Mouse (Mus musculus) liver, postnatal 0 days (tissue): ENCODE results near the gene Slc7a11. TPM values are rescaled to one million over a fixed set of nuclear protein-coding genes. Genes with fewer than 3 reads are reported as not detected.

ENCODE experiments used
- ATAC-seq: fragments of 200-750 bp; cut with Nextera tagmentation; 2 replicates; pipeline ENCODE4 v1.8.0; 2017; ENCODE audit warnings: mild to moderate bottlenecking, moderate library complexity
- DNase-seq: peaks from one replicate; pipeline ENCODE4 v3.0.0-alpha.2; 2016
- H3K27ac ChIP-seq: fragments of 300-500 bp; sonication (generic); 2 replicates; pipeline ENCODE4 v1.5.1; 2014; ENCODE audit warnings: antibody characterized with exemption, moderate library complexity, mild to moderate bottlenecking, low read depth
- H3K27me3 ChIP-seq: fragments of 300-500 bp; sonication (generic); 2 replicates; pipeline ENCODE4 v1.6.1; 2014; ENCODE audit warnings: low read length, control low read depth, mixed read lengths; ENCODE audit not compliant: insufficient read depth
- H3K36me3 ChIP-seq: fragments of 300-500 bp; sonication (generic); replicated peaks from 2 replicates; pipeline ENCODE4 v1.6.1; 2014; ENCODE audit warnings: mild to moderate bottlenecking, control low read depth, low read length, moderate library complexity, mixed read lengths; ENCODE audit not compliant: insufficient read depth
- H3K4me1 ChIP-seq: fragments of 300-500 bp; sonication (generic); 2 replicates; pipeline ENCODE4 v1.6.1; 2014; ENCODE audit warnings: antibody characterized with exemption, mild to moderate bottlenecking, control low read depth; ENCODE audit not compliant: insufficient read depth
- H3K4me2 ChIP-seq: fragments of 300-500 bp; sonication (generic); 2 replicates; pipeline ENCODE4 v1.6.1; 2014; ENCODE audit warnings: low read depth, mild to moderate bottlenecking, low read length, moderate library complexity, mixed read lengths
- H3K4me3 ChIP-seq: fragments of 300-500 bp; sonication (generic); 2 replicates; pipeline ENCODE4 v1.5.1; 2014; ENCODE audit warnings: low read depth, low read length
- H3K9ac ChIP-seq: fragments of 300-500 bp; sonication (generic); replicated peaks from 2 replicates; pipeline ENCODE4 v1.6.1; 2014; ENCODE audit warnings: mild to moderate bottlenecking, moderate library complexity
- H3K9me3 ChIP-seq: fragments of 300-500 bp; sonication (generic); 2 replicates; pipeline ENCODE4 v1.6.1; 2016; ENCODE audit warnings: mild to moderate bottlenecking, control low read depth, low read length, mixed read lengths
- CTCF ChIP-seq: sonication (generic); IDR thresholded peaks from 2 replicates; pipeline ENCODE4 v1.5.1; 2016; ENCODE audit warnings: antibody characterized with exemption, low read depth
- EP300 ChIP-seq: IDR thresholded peaks from 2 replicates; pipeline ENCODE4 v1.6.1; 2016; ENCODE audit warnings: antibody characterized with exemption, low read depth, mild to moderate bottlenecking
- WGBS: fragments of 180-500 bp; shearing (Covaris S2); extraction: QIAGEN DNeasy Blood & Tissue Kit; methylation state at CpG from one replicate; pipeline ENCODE4 v1.1.7; 2014; ENCODE audit not compliant: insufficient replicate concordance; 5-methylcytosine and 5-hydroxymethylcytosine counted together
- polyA plus RNA-seq: library from polyadenylated mRNA; unstranded; fragments of >200 nt; fragmentation: Nextera tagmentation; extraction: Ambion mirVana; gene quantifications from 2 replicates; pipeline ENCODE4 v1.2.1, GENCODE M21; 2015

Slc7a11 gene
- polyA plus RNA-seq, 1 experiment from 2014 or later, result 0.14 TPM

GRCm38 (mm10) chr3:50386561-50387221 is 56.7 kb downstream of the Slc7a11 start:
- WGBS, result 79% methylated on average over 5 of the region's 5 CpGs
- no peak for DNase-seq
- H3K9me3 ChIP-seq, result no peaks in the 10 kb centered on the region

GRCm38 (mm10) chr3:50386066-50386465 is 57.3 kb downstream of the Slc7a11 start:
- TF ChIP-seq CTCF (no peak), EP300 (no peak)
- WGBS, result 84% methylated on average over 6 of the region's 6 CpGs
- H3K36me3 ChIP-seq, result no peaks in the 10 kb centered on the region
- DNase-seq (no peak), ATAC-seq (no peak)
- no peaks in the 10 kb centered on the region for H3K4me1 ChIP-seq
- H3K27ac ChIP-seq, result no peak overlapping the region
- H3K4me2 ChIP-seq, result no peak overlapping the region
- no peaks in the 10 kb centered on the region for H3K27me3 ChIP-seq
- H3K9ac ChIP-seq, result no peak overlapping the region
- no peaks in the 10 kb centered on the region for H3K9me3 ChIP-seq
- no peak overlapping the region for H3K4me3 ChIP-seq

More at GRCm38 (mm10) chr3:50386561-50387221, 56.7 kb downstream of the Slc7a11 start:
- Histone ChIP-seq H3K9ac (no peak overlapping the region), H3K4me2 (no peak overlapping the region), H3K4me1 (no peaks in the 10 kb centered on the region), H3K4me3 (no peak overlapping the region), H3K27me3 (no peaks in the 10 kb centered on the region), H3K36me3 (no peaks in the 10 kb centered on the region), H3K27ac (no peak overlapping the region)
- TF ChIP-seq EP300 (no peak), CTCF (no peak)
- ATAC-seq, result no peak

GRCm38 (mm10) chr3:50382729-50383128 is 60.7 kb downstream of the Slc7a11 start:
- WGBS, result 24% methylated on average over 5 of the region's 5 CpGs
- no peak for DNase-seq
- H3K27me3 ChIP-seq, result no peaks in the 10 kb centered on the region
- H3K27ac ChIP-seq, result no peak overlapping the region
- no peak overlapping the region for H3K4me3 ChIP-seq
- ATAC-seq, result 0 out of 2 replicates have a peak, but pooled peaks have one; percentile 45
- H3K9me3 ChIP-seq, result no peaks in the 10 kb centered on the region
- no peaks in the 10 kb centered on the region for H3K4me1 ChIP-seq
- no peak overlapping the region for H3K9ac ChIP-seq
- TF ChIP-seq EP300, result no peak
- peak; percentile 22 for TF ChIP-seq CTCF
- no peaks in the 10 kb centered on the region for H3K36me3 ChIP-seq
- no peak overlapping the region for H3K4me2 ChIP-seq

- no peak for ATAC-seq
- H3K27ac ChIP-seq, result no peak overlapping the region
- no peak for DNase-seq
- peak overlapping the region; percentile 56 for H3K4me2 ChIP-seq
- H3K4me3 ChIP-seq, result peak overlapping the region; percentile 21
- 21% methylated on average over 22 of the region's 22 CpGs for WGBS
- H3K36me3 ChIP-seq, result no peaks in the 10 kb centered on the region
- H3K9me3 ChIP-seq, result no peaks in the 10 kb centered on the region
- TF ChIP-seq CTCF, result no peak
- no peak for TF ChIP-seq EP300
- H3K4me1 ChIP-seq, result no peaks in the 10 kb centered on the region
- H3K9ac ChIP-seq, result no peak overlapping the region
- no peaks in the 10 kb centered on the region for H3K27me3 ChIP-seq
Observed at GRCm38 (mm10) chr3:50381861-50382693, 61.3 kb downstream of the Slc7a11 start.

GRCm38 (mm10) chr3:50381160-50381860 is 62.1 kb downstream of the Slc7a11 start:
- Histone ChIP-seq H3K4me1 (no peaks in the 10 kb centered on the region), H3K27me3 (no peaks in the 10 kb centered on the region), H3K9ac (no peak overlapping the region), H3K4me2 (peak overlapping the region; percentile 56), H3K36me3 (no peaks in the 10 kb centered on the region), H3K9me3 (no peaks in the 10 kb centered on the region), H3K4me3 (peak overlapping the region; percentile 21), H3K27ac (no peak overlapping the region)
- ATAC-seq (no peak), DNase-seq (peak; percentile 76)
- WGBS, result 15% methylated on average over 10 of the region's 10 CpGs
- peak; percentile 80 for TF ChIP-seq CTCF
- TF ChIP-seq EP300, result no peak

- Histone ChIP-seq H3K9me3 (no peaks in the 10 kb centered on the region), H3K9ac (no peak overlapping the region), H3K4me2 (no peak overlapping the region), H3K4me3 (no peak overlapping the region), H3K4me1 (no peaks in the 10 kb centered on the region), H3K27ac (no peak overlapping the region), H3K27me3 (no peaks in the 10 kb centered on the region), H3K36me3 (no peaks in the 10 kb centered on the region)
- DNase-seq (no peak), ATAC-seq (no peak)
- WGBS, result 75% methylated on average over 8 of the region's 8 CpGs
- TF ChIP-seq EP300 (peak; percentile 49; the same call in 1 of the 2 replicates), CTCF (no peak)
Observed at GRCm38 (mm10) chr3:50379942-50380341, 63.5 kb downstream of the Slc7a11 start.
